Mouse (Mus musculus): ENCODE results near the gene Kcnma1. TPM values are rescaled to one million over a fixed set of nuclear protein-coding genes. Genes with fewer than 3 reads are reported as not detected.

The Kcnma1 gene
- total RNA-seq, 2 experiments from 2014 or later = 183 to 192 TPM

DNA sequence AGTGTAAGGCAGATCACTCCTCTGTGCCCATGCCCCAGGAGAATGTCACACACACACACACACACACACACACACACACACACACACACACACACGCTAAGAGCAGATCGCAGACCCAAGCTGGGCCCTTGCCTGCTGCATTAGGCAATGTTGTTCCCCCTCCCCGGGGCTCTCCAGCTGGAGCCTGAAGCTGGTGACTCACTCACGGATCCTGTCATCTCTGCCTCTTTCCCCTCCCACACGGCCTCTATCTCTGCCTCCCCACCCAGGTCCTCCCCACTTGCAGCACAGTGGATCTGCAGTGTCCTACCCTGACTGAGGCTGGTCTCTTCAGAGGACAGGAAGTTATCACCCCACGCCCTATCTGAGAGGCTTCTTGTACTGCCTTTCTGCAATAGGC, 128.8 kb downstream of the Kcnma1 start:
- intact Hi-C loops (cut with DNase I) = loop anchor here (2.0 to 10.0 kb wide), 2 partner anchors 95 to 301 kb away; no protein-coding TSS in a partner anchor
- DNase-seq (ENCODE audit: low spot score in 2 of 2) = peak; percentile 74 to 96

DNA sequence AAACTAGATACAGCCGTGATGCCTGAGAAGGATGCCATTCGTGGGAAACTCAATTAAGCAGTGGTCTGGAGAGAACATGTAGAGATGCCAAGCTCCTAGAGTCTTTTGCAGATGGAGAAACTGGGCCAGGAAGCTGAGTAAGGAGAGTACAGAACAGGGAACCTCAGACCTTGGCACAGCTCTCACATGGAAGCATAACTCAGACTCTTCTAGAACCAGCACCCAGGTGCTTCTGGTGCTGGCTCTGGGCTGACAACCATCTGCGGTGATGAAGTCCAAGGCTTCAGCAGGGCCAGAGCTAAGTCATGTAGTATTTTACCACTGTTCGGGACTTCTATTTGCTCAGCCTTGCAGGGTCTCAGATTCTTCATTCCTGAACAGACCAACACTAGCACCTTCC, 129.2 kb downstream of the Kcnma1 start:
- DNase-seq (ENCODE audit: low spot score in 2 of 2) = peak; percentile 36 to 66
- intact Hi-C loops (cut with DNase I) = loop anchor here (2.0 to 10.0 kb wide), 2 partner anchors 94 to 300 kb away; no protein-coding TSS in a partner anchor

DNA sequence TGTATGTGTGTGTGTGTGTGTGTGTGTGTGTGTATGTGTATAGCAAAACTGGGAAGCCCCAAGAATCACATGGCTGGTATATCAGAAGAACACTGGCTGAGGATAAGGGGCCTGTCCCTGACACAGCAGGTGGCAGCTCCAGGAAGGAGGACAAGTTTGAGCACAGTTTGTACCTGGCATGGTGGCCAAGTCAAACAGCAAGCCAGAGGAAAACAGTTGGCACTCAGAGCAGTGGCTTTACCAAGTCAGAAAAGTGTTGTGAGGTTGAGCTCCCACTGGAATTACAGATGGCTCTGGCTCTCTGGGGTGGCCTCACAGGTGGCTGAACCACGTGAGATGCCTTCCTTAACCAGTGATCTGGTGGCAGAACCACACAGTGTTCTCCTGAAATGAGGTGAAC, 132.3 kb downstream of the Kcnma1 start:
- intact Hi-C loops (cut with DNase I) = loop anchor here (10.0 kb wide), 1 partner anchor 297 kb away; no protein-coding TSS in a partner anchor
- DNase-seq (ENCODE audit: low spot score in 2 of 2) = no peak

DNA sequence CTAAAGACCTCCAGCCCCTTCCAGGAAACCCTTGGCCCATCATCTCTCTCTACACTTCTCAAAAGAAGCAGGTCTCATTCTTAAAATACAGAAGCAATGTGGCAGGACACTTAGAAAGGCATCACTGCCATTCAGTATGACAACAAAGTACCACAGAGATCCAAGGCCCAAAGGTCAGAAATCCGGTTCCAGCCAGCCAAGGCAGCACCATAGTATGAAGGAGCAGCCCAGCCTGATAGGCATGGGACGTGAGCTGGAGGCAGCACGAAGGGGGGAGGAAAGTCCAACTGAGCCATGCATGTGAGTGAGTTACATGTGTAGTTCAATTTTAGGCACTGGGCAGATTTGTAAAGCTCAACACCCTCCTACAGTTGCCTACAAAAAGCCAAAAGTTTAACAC, 135.0 kb downstream of the Kcnma1 start:
- DNase-seq (ENCODE audit: low spot score in 2 of 2) = no peak
- intact Hi-C loops (cut with DNase I) = no loop called here

DNA sequence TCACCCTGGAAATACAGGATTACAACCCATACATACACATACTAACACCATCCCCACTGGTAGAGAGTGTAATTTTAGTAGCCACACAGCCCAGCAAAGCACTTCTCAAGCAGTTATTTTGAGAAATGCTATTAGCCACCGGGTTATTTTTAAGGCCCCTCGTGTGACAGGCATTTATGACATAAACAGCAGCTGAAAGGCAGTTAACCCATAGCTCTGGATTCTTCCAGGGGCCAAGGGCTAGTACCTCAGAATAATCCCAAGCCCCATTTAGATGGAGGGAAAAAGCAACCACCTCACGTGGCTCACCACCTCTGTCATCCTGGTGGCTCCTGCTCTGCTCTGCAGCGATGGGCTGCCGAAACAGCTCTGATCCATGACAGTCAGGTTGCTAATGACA, 136.7 kb downstream of the Kcnma1 start:
- DNase-seq (ENCODE audit: low spot score in 2 of 2) = no peak

DNA sequence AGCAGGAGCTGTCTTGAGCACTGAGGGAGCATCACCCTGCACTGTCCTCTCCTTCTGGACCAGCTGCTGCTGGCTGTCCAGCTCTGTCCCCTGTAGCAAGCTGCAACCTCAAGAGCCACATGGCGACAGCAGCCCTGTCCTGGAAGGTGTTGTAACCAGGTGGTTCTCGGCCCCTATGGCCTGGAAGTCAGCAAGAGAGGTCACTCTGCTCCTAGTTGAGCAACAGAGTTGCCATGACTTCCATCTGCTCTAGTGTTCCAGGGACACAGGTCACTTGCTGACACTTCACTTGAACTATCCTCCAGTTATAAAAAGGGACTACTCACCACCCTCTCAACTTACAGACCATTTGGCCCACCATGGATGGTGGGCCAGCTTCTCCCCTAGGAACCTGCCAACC, 139.7 kb downstream of the Kcnma1 start:
- intact Hi-C loops (cut with DNase I) = no loop called here
- no peak for DNase-seq (ENCODE audit: low spot score in 2 of 2)

More for the DNA sequence above, 136.7 kb downstream of the Kcnma1 start:
- intact Hi-C loops (cut with DNase I) = no loop called here

DNA sequence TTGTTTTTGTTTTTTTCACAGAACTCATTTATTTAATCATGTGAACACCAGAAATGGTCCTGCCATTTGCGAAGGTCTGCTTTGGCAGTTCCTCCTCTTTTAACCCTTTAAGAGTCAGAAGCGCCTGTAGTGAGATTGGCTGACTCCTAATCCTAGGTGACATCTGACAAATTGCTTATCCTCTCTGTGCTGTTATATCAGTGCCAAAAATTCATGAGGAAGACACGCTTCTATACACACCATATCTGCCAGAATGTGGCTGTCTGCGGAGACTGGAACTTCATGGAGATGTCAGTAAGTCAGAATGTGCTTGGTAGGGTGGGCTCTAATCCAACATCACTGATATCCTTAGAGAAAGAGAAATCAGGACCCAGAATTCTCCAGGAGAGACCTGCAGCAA, 157.3 kb downstream of the Kcnma1 start:
- intact Hi-C loops (cut with DNase I) = no loop called here
- no peak for DNase-seq (ENCODE audit: low spot score in 2 of 2)

DNA sequence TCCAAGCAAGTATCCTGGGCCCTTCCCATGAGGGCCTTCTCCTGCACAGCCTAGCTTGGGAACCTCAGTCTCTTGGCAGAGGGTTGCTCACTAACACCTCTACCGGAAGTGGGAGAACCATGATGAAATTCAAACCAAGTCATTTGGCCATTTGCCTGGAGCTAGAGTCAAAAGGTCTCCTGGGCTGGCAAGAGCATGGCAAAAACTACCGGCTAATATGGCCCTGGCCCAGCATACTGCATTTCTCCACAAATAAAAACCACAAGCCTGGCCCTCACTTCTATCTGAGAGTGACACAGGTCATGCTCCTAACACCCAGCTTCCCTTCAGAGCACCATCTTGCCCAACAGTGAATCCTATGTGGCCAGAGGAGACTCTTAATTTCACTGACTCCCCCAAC, 159.3 kb downstream of the Kcnma1 start:
- intact Hi-C loops (cut with DNase I) = no loop called here
- no peak for DNase-seq (ENCODE audit: low spot score in 2 of 2)

DNA sequence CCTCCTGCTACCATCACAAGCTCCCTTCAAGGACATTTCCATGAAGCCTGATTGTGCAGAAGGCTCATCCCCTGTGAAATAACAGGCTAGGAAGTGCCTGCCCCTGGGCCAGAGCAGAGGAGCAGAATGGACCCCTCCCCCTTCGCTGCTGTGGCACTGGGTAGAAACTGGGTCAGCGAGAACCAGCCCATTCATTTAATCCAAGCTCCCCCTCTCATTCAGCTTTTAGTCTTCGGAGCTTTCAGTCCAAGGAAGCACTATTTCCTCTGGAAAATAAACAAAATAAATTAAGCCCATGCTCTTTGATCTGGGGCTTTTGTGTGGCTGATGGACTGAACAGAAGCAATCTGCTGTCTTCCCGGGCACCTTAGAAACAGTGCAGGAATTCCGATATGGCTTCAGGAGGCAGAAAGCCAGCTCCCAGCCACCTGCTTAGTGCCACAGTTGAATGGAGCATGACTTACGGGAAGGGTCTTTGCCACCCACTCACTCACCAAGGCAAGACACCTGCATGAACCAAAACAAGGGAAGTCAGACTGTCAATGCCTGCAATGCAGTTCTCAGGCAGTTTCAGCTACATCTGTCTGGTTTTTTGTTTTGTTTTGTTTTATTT, 165.7 kb downstream of the Kcnma1 start:
- intact Hi-C loops (cut with DNase I) = no loop called here
- peak in 1 of 2 experiments; percentile 61 for DNase-seq (ENCODE audit: low spot score in 2 of 2)

DNA sequence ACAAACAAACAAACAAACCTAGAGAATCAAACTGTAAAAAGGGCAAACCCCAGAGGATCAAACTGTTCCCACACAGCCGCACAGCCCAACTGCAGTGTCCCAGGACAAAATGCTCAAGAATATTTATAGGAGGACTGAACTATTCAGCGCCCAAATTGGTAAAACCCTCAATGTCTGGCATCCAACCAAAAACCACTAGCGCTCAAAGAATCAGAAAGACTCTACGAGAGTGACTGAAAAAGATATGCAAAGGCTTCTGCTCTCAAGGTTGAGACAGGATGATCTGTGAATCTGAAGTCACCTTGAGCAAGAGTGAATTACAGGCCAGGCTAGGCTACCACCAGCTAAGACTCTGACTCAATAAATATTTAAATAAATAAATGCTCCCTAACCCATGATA, 167.6 kb downstream of the Kcnma1 start:
- intact Hi-C loops (cut with DNase I) = no loop called here
- DNase-seq (ENCODE audit: low spot score in 2 of 2) = no peak

DNA sequence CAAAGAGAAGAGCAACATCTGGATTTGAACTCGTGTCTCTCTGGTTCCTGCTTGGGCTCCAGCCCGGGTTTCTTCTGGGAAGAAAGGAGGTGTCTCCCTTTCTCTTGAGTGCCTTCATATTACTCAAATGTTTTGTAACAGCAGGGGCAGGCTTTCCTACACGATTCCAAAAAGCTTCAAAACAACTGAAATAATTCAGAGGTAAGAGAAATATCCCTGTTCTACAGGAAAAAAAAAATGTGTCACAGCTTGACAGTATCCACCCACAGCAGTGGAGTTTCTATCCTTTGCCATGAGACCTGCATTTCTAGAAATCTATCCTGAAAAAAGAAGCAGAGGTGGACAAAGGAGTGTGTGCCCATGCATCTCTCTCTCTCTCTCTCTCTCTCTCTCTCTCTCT, 172.3 kb downstream of the Kcnma1 start:
- DNase-seq (ENCODE audit: low spot score in 2 of 2) = peak in 1 of 2 experiments; percentile 85
- intact Hi-C loops (cut with DNase I) = loop anchor here (5.0 kb wide), 1 partner anchor 45 kb away; no protein-coding TSS in a partner anchor

DNA sequence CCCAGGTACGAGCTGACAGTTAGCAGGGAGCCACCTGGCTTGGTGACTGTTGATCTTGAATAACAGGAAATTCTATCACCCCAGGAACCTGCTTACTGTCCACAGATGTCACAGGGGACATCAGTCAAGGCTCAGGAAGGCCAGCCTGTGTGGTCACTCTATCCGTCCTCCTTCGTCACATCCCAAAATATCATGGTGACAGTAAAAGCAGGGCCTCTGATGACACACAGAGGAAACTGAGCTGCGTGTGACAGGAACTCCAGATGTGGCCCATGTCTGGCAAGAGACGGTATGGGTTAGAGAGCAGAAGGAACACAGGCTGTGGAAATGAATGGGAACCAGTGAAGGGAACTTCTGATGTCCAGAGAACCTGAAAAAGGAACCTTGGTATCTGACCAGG, 174.7 kb downstream of the Kcnma1 start:
- intact Hi-C loops (cut with DNase I) = loop anchor here (5.0 kb wide), 1 partner anchor 42 kb away; no protein-coding TSS in a partner anchor
- no peak for DNase-seq (ENCODE audit: low spot score in 2 of 2)

DNA sequence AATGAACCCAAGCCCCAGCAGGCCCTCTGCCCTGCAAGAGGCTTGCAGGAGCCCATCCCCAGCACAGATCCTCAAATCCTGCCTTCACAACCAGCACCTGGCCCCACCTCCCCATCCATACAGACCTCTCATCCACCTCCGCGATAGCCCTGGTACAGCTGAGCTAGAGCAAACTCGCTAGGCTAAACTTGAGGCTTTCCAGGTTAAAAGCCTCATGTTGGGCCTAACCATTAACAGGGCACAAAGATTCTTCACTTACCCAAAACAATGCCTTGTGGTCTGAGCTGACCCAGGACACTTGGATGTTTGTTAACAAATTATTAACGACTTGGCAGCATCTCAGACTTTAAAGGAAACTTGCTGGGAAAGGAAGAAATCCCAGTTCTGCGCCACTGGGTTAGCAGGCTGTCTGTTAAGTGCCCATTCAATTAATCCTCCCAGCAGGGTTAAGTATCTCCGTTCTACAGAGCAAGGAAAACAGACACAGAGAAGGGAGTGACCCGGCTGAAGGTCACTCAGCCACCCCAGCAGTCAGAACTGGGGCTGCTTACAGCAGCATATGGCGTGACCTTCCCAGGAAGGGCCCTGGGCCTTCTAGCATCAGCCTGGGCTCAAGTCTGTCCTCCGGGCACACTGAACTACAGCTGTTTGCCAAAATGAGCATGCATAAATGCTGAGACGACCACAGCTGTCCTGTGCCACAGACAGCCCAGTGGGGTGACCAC, 178.7 kb downstream of the Kcnma1 start:
- no peak for DNase-seq (ENCODE audit: low spot score in 2 of 2)
- intact Hi-C loops (cut with DNase I) = no loop called here

DNA sequence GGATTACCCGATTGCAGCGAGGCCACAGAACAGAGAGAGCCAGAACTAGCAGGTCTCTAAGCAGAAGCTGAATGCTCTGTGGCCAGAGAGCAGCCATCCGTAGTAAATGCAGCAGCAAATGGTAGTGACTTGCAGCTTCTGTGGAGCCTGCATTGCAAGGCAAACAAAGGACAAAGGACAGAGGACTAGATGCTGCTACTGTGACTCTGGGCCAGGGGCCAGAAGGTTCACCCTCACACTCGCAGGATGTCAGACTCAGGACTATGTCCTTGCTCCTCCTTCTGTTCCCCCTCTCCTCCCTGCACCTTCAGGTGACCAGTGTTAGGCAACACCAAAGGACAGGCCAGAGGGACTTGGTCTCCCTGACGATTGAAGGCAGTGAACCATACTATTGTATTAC, 183.0 kb downstream of the Kcnma1 start:
- DNase-seq (ENCODE audit: low spot score in 2 of 2) = no peak
- intact Hi-C loops (cut with DNase I) = no loop called here

DNA sequence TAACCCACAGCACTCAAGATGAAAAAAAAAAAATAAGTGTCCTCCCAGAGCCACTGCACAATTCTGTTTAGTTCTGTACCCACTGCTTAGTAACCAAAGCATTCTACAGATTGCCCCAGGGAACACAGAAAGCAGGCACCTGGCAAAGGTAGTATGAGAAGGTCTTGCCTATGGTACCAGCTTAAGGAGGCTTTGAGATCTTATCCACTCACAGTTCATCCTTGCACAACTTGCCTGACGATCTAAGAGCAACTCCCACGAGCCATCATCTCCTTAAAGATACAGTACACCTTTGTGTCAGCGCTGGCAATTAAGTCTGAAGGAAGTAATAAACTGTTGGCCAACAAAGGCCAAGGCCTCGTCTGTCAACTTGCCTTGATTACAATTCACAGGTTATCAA, 184.0 kb downstream of the Kcnma1 start:
- intact Hi-C loops (cut with DNase I) = no loop called here
- DNase-seq (ENCODE audit: low spot score in 2 of 2) = no peak

DNA sequence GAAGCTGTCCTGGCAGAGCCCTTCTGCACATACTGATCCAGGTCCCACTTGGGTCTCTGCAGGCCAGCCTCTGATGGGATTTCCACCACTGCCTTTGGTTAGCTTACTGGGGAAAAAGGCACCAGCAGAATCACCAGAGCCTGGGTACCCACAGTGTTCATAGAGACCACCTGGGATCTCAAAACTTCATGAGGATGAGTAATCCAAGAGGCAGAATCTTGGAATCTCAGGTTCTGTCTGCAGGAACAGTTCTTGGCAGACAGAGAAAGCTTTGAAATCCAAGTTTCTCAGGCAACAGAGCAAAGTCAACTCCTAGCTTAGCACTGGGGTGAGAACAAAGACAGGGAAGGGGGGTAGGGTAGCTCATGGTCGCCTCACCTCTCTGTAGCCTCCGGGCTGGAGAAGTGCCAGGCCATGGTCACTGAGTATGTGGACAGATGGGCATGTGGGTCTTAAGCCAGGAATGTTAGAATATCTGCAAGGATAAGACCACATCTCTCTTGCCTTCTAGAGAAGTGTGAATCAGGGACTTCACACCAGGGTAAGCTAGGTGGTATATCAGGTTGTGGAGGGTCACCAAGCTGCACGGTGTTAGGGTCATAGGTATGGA, 185.5 kb downstream of the Kcnma1 start:
- peak in 1 of 2 experiments; percentile 76 for DNase-seq (ENCODE audit: low spot score in 2 of 2)
- intact Hi-C loops (cut with DNase I) = no loop called here

DNA sequence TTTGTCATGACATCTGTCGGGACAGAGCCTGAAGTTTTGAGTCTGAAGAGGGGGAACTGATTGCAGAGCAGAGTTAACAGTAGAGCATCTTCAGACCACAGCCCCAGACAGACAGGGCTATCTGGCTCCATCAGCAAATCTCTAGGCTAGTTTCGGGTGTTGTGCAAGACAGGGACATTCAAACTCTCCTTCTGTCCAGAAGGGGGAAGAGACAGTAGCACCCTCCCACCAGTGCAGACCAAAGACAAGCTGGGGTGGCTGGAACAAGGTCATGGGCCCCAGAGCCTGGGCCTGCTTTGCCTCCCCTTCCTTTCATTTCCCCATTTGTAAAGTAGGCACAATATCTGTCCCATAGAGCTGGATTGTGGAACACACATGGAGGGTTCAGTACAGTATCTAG, 189.4 kb downstream of the Kcnma1 start:
- intact Hi-C loops (cut with DNase I) = no loop called here
- DNase-seq (ENCODE audit: low spot score in 2 of 2) = no peak

DNA sequence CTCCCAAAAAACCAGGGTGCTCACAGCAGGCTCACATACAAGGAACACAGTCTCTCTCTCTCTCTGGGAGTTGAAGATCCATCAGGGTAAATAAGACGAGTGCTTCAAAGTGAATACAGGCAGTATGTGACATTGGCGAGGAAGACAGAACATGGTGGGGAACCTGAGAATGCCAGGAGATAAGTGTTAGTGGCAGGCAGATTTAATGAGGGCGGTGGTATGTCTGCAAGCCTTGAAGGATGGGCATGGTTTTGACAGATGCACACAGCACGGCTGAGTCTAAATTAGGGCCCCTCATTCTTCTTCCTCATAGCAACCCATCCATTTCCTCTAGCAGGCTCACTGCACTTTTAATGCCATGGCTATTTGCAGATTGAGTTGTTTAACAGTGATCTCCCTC, 190.0 kb downstream of the Kcnma1 start:
- intact Hi-C loops (cut with DNase I) = no loop called here
- DNase-seq (ENCODE audit: low spot score in 2 of 2) = peak in 1 of 2 experiments; percentile 52

DNA sequence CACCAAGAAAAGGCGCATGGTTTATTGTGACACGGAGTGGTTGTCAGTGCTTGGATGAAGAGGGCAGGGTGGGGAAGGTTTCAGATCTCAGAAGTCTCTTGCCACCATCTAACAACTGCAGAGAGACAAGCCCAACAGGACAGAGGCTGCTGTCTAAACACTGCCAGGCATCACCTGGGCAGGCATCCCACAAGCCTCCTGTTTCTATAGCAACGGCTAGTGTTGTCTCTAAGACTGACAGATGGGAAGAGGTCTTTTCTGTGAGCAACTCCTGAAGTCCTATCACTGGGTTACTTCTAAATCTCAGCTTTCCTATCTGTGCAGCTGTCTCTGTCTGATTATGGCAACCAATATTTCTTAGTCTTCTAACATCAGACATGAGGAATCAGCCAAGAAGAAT, 196.7 kb downstream of the Kcnma1 start:
- DNase-seq (ENCODE audit: low spot score in 2 of 2) = peak in 1 of 2 experiments; percentile 57
- intact Hi-C loops (cut with DNase I) = no loop called here

DNA sequence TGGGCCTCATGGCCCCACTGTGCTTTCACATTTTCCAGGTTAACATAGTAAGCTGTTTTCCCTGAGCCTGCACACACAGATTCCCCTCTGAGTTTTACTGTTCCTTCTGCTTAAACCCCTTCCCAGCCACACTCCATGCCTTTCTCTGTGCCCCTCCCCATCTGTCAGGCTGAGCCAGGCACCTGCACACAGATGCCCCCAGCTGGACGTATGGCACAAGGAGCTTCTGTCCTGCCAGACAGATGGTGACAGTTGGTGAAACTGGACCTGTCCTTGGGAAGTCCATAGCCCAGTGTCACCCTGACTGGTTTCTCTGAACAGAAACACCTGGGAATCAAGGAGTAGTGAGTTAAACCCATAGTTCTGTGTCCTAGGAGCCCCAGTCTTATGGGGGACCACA, 204.2 kb downstream of the Kcnma1 start:
- DNase-seq (ENCODE audit: low spot score in 2 of 2) = no peak
- intact Hi-C loops (cut with DNase I) = no loop called here

DNA sequence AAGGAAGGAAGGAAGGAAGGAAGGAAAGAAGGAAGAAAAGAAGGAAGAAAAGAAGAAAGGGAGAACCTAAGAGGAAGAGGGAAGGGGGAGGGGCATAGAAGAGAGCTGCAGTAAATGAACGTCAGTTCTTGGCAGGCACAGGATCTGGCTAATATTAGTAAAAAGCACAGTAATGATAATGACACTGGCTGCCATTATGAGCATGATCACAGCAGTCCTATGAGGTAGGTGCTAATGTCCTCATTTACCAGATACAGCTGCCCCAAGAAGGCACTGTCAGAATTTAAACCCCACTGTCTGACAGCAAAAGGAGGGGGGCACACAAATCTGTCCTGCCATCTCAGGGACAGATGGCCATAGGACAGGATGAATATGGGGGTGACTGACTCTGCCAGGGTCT, 205.2 kb downstream of the Kcnma1 start:
- intact Hi-C loops (cut with DNase I) = no loop called here
- DNase-seq (ENCODE audit: low spot score in 2 of 2) = no peak

Data from left cerebral cortex, postnatal 25 days (tissue).